Mouse (Mus musculus) liver, postnatal 0 days (tissue): Measurements from ENCODE around the gene Thop1. TPM values are rescaled to one million over a fixed set of nuclear protein-coding genes. Genes with fewer than 3 reads are reported as not detected.
A peak's percentile ranks its signal among the peaks of the same experiment; 100 is the strongest.

Experiments used
- ATAC-seq: fragments of 200-750 bp; cut with Nextera tagmentation; 2 replicates; pipeline ENCODE4 v1.8.0; 2017; ENCODE audit warnings: mild to moderate bottlenecking, moderate library complexity
- DNase-seq: peaks from one replicate; pipeline ENCODE4 v3.0.0-alpha.2; 2016
- H3K27ac ChIP-seq: fragments of 300-500 bp; sonication (generic); 2 replicates; pipeline ENCODE4 v1.5.1; 2014; ENCODE audit warnings: antibody characterized with exemption, moderate library complexity, mild to moderate bottlenecking, low read depth
- H3K27me3 ChIP-seq: fragments of 300-500 bp; sonication (generic); 2 replicates; pipeline ENCODE4 v1.6.1; 2014; ENCODE audit warnings: low read length, control low read depth, mixed read lengths; ENCODE audit not compliant: insufficient read depth
- H3K36me3 ChIP-seq: fragments of 300-500 bp; sonication (generic); replicated peaks from 2 replicates; pipeline ENCODE4 v1.6.1; 2014; ENCODE audit warnings: mild to moderate bottlenecking, control low read depth, low read length, moderate library complexity, mixed read lengths; ENCODE audit not compliant: insufficient read depth
- H3K4me1 ChIP-seq: fragments of 300-500 bp; sonication (generic); 2 replicates; pipeline ENCODE4 v1.6.1; 2014; ENCODE audit warnings: antibody characterized with exemption, mild to moderate bottlenecking, control low read depth; ENCODE audit not compliant: insufficient read depth
- H3K4me2 ChIP-seq: fragments of 300-500 bp; sonication (generic); 2 replicates; pipeline ENCODE4 v1.6.1; 2014; ENCODE audit warnings: low read depth, mild to moderate bottlenecking, low read length, moderate library complexity, mixed read lengths
- H3K4me3 ChIP-seq: fragments of 300-500 bp; sonication (generic); 2 replicates; pipeline ENCODE4 v1.5.1; 2014; ENCODE audit warnings: low read depth, low read length
- H3K9ac ChIP-seq: fragments of 300-500 bp; sonication (generic); replicated peaks from 2 replicates; pipeline ENCODE4 v1.6.1; 2014; ENCODE audit warnings: mild to moderate bottlenecking, moderate library complexity
- H3K9me3 ChIP-seq: fragments of 300-500 bp; sonication (generic); 2 replicates; pipeline ENCODE4 v1.6.1; 2016; ENCODE audit warnings: mild to moderate bottlenecking, control low read depth, low read length, mixed read lengths
- CTCF ChIP-seq: sonication (generic); IDR thresholded peaks from 2 replicates; pipeline ENCODE4 v1.5.1; 2016; ENCODE audit warnings: antibody characterized with exemption, low read depth
- EP300 ChIP-seq: IDR thresholded peaks from 2 replicates; pipeline ENCODE4 v1.6.1; 2016; ENCODE audit warnings: antibody characterized with exemption, low read depth, mild to moderate bottlenecking
- WGBS: fragments of 180-500 bp; shearing (Covaris S2); extraction: QIAGEN DNeasy Blood & Tissue Kit; methylation state at CpG from one replicate; pipeline ENCODE4 v1.1.7; 2014; ENCODE audit not compliant: insufficient replicate concordance; 5-methylcytosine and 5-hydroxymethylcytosine counted together
- polyA plus RNA-seq: library from polyadenylated mRNA; unstranded; fragments of >200 nt; fragmentation: Nextera tagmentation; extraction: Ambion mirVana; gene quantifications from 2 replicates; pipeline ENCODE4 v1.2.1, GENCODE M21; 2015

The Thop1 gene
- polyA plus RNA-seq, 1 experiment from 2014 or later, result 8.1 TPM

DNA sequence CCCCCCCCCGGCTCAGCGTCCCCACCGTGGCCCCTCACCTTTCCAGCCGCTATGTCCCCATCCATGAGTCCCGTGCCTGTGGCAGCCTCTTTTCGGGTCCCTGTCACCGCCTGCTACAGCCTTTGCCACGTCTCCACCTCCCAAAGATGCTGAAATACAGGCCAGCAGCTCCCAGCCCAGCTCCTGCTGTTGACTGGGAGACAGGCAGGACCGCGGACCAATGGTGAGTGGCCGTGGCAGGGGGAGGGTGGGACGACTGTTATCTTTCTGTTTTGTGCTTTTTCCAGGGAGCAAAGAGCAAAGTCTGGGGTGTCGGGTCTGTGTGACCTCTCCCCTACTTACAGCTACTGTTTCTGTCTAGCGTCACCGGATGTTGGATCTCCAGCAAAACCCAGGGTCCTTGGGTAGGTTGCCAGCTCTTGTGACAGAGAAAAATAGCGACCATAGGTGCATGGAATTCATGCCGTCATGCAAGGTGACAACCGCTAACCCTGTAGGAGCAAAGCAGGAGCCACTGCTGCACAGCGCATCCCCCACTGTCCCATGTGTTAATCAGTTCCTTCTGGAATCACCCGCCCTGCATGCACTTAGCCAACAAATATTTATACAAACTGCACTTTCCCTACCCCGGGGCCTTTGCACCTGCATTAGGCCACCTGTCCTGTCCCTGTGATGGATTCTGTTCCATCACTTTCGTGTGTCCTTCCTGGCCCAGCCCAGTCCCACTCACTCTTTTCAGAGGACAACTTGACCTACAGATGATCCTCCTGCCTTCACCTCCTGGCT lies 22.8 kb downstream of the Thop1 start:
- WGBS, result 39% methylated on average over 22 of the region's 22 CpGs
- TF ChIP-seq EP300 (peak; percentile 72), CTCF (no peak)
- 0 out of 2 replicates have a peak overlapping the region, but pooled peaks have one; percentile 69 for H3K4me2 ChIP-seq
- peak overlapping the region; percentile 64 for H3K9ac ChIP-seq
- H3K4me1 ChIP-seq, result peaks cover 24% of the 10 kb centered on the region
- DNase-seq (peak; percentile 87), ATAC-seq (peak; percentile 91)
- peaks cover 14% of the 10 kb centered on the region for H3K36me3 ChIP-seq
- no peaks in the 10 kb centered on the region for H3K27me3 ChIP-seq
- H3K9me3 ChIP-seq, result no peaks in the 10 kb centered on the region
- H3K4me3 ChIP-seq, result peak overlapping the region; percentile 49
- peak overlapping the region; percentile 95 for H3K27ac ChIP-seq

GRCm38 (mm10) chr10:81094931-81095678 lies 25.3 kb downstream of the Thop1 start:
- Histone ChIP-seq H3K27me3 (no peaks in the 10 kb centered on the region), H3K4me2 (no peak overlapping the region), H3K9ac (no peak overlapping the region; the same call in 1 of the 2 replicates), H3K9me3 (no peaks in the 10 kb centered on the region), H3K4me1 (peaks cover 23% of the 10 kb centered on the region), H3K36me3 (no peaks in the 10 kb centered on the region), H3K4me3 (no peak overlapping the region), H3K27ac (peak overlapping the region; percentile 29; the same call in 1 of the 2 replicates)
- TF ChIP-seq EP300 (no peak), CTCF (no peak)
- DNase-seq, result no peak
- ATAC-seq, result peak; percentile 7; the same call in 1 of the 2 replicates
- WGBS, result 57% methylated on average over 9 of the region's 9 CpGs

DNA sequence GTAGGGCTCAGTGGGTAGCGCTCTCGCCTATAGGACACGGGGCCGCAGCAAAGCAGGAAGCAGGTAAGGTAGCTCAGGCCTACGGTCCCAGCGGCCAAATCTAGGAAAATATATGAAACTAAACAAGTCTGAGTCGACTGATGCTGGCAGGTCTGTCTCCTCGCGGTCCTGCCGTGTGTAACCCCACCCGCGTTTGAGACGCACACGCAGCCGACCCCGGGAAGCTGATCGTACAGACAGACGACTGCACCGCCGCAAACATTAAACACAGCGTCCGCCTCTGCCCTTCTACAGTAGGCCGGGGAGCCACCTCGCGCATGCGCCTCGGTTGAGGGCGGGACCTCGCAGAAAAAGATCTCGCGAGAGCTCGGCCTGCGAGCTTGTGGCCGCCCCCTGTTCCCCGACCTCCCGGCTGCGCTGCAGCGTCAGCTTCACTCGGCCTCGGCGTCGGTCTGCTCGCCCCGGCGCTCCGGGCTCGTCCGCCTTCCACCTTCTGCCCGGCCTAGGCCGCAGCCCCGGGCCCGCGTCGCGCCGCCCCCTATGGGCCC lies 35.8 kb downstream of the Thop1 start, which contains the start of gene Map2k2:
Map2k2 (plus strand) TSS at position 351 of the 548 bp plus-strand sequence.
- under 1% methylated on average over 55 of the region's 56 CpGs for WGBS
- ATAC-seq, result peak; percentile 95
- TF ChIP-seq EP300, result no peak

DNA sequence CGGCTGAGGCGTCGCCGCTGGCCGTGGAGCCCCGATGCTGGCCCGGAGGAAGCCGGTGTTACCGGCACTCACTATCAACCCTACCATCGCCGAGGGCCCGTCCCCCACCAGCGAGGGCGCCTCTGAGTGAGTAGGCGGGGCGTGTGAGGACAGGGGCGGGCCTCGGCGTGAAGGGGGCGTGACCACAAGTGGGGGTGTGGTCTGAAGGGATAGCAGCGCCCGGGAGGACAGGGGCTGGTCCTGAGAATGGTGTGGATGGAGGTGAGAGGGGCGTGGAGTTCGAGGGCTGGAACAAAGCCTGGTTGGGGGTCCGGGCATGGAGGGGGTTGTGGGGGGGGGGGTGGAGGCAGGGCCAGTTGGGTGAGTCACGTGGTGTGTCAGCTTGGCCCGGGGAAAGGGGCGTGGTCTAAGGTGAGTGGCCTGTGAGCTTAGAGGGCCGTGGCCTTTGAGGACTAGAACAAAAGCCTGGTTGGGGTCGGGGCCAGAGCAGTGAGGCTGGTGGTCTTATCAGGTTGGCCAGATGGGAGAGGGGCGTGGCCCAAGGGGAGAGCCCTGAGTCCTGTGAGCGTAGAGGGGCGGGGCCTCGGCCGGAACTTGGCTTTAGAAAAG lies 36.4 kb downstream of the Thop1 start:
- peaks cover 26% of the 10 kb centered on the region for H3K4me1 ChIP-seq
- WGBS, result under 1% methylated on average over 33 of the region's 35 CpGs
- peak; percentile 93 for DNase-seq

More for the DNA sequence above, 35.8 kb downstream of the Thop1 start, which contains the start of gene Map2k2:
- Histone ChIP-seq H3K36me3 (peaks cover 26% of the 10 kb centered on the region), H3K9ac (peak within 1 kb of the TSS; percentile 96), H3K4me2 (peak within 1 kb of the TSS; percentile 91), H3K4me1 (peaks cover 26% of the 10 kb centered on the region), H3K9me3 (no peaks in the 10 kb centered on the region), H3K27ac (peak within 1 kb of the TSS; percentile 100), H3K27me3 (no peaks in the 10 kb centered on the region), H3K4me3 (peak within 1 kb of the TSS; percentile 89)
- DNase-seq, result peak; percentile 98

DNA sequence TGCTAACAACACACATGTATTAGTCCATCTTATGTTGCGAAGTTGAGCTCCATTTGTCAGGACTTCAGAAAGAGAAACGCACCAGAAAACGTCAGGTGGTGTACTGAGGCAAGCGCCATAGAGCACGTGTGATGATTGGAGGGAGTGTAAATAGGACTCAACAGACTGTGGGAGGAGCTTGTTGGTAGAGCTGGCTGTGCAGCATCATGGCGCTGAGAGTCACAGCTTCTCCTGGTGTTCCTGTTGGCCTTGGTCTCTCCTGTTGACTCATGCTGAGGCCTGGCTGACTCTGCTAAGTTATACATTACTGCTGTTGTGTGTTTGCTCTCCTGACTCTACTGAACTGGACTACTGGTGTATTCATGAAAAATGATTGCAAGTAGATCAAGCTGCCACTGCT lies 43.1 kb downstream of the Thop1 start:
- Histone ChIP-seq H3K9me3 (no peaks in the 10 kb centered on the region), H3K4me1 (peaks cover 4% of the 10 kb centered on the region; the same call in 1 of the 2 replicates), H3K4me2 (no peak overlapping the region), H3K4me3 (no peak overlapping the region), H3K9ac (no peak overlapping the region), H3K36me3 (peaks cover 76% of the 10 kb centered on the region), H3K27ac (no peak overlapping the region), H3K27me3 (no peaks in the 10 kb centered on the region)
- DNase-seq, result no peak
- no peak for TF ChIP-seq CTCF
- TF ChIP-seq EP300, result no peak
- ATAC-seq, result peak; percentile 69
- 83% methylated on average over 6 of the region's 6 CpGs for WGBS

More for the DNA sequence above, 36.4 kb downstream of the Thop1 start:
- H3K4me2 ChIP-seq, result peak overlapping the region; percentile 91
- H3K9ac ChIP-seq, result peak overlapping the region; percentile 96
- ATAC-seq, result peak; percentile 90
- H3K4me3 ChIP-seq, result peak overlapping the region; percentile 89
- TF ChIP-seq CTCF (peak; percentile 45), EP300 (no peak)
- H3K27me3 ChIP-seq, result no peaks in the 10 kb centered on the region
- H3K27ac ChIP-seq, result peak overlapping the region; percentile 100
- peaks cover 31% of the 10 kb centered on the region for H3K36me3 ChIP-seq
- no peaks in the 10 kb centered on the region for H3K9me3 ChIP-seq
